Mouse (Mus musculus): ENCODE measurements around the gene Aars2.
A peak's percentile ranks its signal among the peaks of the same experiment; 100 is the strongest.

Aars2 gene

DNA sequence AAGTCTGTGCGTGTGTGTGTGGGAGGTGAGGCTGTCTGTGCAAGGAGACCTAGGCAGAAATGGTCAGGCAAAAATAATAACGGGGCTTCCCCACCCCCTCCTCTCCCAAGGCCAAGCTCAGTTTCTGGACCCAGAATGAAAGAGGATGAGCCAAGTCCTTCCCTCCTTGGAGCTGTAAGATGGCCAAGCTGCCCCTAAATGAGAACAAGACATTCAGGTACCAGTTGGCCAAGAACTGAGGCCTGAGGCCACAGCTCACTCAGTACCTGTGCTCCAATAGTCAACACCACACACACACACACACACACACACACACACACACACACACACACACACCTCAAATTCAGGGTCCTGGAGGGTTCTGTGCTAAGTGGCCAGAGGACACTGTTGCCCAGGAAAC lies 36.1 kb downstream of the Aars2 start:
- Histone ChIP-seq H3K36me3 (ENCODE audit: control insufficient read depth, insufficient read depth, low read length, poor library complexity, severe bottlenecking) (no peaks in the 10 kb centered on the region), H3K27me3 (ENCODE audit: control insufficient read depth, insufficient read depth, low read length, poor library complexity, severe bottlenecking) (peaks cover 2% of the 10 kb centered on the region; the same call in 1 of the 2 replicates)
- no peak for DNase-seq (ENCODE audit: low read depth, low spot score)

DNA sequence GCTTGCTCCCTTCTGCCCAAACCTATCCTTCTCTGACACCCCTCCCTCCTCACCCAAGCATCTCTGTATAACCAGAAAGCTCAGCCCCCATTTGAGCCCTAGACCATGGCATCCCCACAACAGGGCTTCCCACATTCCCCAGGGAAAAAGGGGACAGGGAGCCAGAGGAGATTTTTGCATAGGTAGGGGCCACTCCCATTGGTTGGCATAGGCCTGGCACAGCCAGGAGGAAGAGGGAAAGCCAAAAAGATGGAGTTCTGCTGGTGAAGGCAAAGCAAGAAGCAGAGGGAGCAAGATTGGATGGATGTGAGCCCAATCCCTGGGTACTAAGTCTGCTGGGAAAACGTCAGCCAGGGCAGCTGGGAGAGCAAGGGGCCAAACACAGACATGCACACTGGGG lies 36.5 kb downstream of the Aars2 start:
- DNase-seq (ENCODE audit: low read depth, low spot score), result no peak
- peaks cover 2% of the 10 kb centered on the region for H3K27me3 ChIP-seq (ENCODE audit: control insufficient read depth, insufficient read depth, low read length, poor library complexity, severe bottlenecking)
- no peaks in the 10 kb centered on the region for H3K36me3 ChIP-seq (ENCODE audit: control insufficient read depth, insufficient read depth, low read length, poor library complexity, severe bottlenecking)

DNA sequence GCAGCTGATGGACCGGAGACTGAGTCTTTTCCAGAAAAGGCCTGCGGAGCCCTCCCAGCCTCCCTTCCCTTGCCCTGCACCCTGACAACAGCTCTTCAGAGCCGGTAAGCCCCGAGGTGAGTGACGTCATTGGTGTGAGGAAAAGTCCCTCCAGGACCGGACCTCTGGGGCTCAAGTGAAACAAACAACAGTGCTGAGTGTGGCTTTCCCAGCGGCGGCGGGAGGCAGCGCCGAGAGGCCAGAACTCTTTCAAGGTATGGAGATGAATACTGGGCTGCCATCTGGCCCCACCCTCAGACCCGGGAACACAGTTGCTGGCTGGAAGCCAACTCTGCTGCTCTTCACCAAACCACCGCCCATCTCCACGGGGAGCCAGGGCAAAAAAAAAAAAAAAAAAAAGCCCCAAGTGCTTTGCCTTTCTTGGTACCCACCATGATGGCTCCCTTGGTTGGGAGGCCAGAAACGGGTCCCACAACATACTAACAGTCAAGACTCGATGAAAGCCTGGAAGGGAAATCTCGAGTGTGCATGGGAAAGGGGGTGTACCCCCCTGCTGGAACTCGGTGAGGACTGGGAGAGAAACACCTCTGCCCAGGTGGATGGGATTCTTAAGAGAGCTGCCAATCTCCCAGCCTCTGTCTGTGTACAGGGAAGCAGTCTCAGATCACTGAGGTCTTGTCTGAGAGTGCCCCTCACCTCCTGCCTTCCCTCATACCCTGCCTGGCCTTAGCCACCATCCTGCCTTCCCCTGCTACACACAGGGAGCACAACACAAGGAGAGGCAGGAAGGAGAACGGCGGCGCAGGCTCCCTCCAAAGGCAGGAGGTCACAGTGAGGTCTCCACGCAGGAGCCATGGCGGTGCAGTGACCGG lies 37.6 kb downstream of the Aars2 start:
- peaks cover 3% of the 10 kb centered on the region for H3K27me3 ChIP-seq (ENCODE audit: control insufficient read depth, insufficient read depth, low read length, poor library complexity, severe bottlenecking)
- peak; percentile 45 for DNase-seq (ENCODE audit: low read depth, low spot score)

DNA sequence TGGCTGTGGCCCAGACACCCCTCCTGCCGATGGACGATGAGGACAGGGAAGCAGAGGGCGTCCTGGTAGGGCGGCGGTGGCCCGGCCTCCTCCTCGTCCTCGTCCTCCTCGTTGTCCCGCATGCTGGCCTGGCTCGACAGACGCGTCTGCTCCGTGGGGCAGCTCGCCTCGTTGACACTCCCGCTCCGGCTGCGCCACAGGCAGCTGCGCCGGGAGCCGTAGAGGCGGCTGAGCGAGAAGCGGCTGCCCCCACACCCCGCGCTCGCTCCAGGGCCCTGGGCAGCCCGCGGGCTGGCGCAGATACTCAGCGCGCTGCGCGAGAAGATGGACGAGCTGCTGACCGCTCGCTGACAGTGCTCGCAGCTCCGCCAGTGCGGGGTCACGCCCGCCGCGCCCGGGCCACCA lies 38.2 kb downstream of the Aars2 start:
- peaks cover 3% of the 10 kb centered on the region for H3K27me3 ChIP-seq (ENCODE audit: control insufficient read depth, insufficient read depth, low read length, poor library complexity, severe bottlenecking)
- no peaks in the 10 kb centered on the region for H3K36me3 ChIP-seq (ENCODE audit: control insufficient read depth, insufficient read depth, low read length, poor library complexity, severe bottlenecking)
- no peak for DNase-seq (ENCODE audit: low read depth, low spot score)

More for the DNA sequence above, 37.6 kb downstream of the Aars2 start:
- H3K36me3 ChIP-seq (ENCODE audit: control insufficient read depth, insufficient read depth, low read length, poor library complexity, severe bottlenecking), result no peaks in the 10 kb centered on the region

DNA sequence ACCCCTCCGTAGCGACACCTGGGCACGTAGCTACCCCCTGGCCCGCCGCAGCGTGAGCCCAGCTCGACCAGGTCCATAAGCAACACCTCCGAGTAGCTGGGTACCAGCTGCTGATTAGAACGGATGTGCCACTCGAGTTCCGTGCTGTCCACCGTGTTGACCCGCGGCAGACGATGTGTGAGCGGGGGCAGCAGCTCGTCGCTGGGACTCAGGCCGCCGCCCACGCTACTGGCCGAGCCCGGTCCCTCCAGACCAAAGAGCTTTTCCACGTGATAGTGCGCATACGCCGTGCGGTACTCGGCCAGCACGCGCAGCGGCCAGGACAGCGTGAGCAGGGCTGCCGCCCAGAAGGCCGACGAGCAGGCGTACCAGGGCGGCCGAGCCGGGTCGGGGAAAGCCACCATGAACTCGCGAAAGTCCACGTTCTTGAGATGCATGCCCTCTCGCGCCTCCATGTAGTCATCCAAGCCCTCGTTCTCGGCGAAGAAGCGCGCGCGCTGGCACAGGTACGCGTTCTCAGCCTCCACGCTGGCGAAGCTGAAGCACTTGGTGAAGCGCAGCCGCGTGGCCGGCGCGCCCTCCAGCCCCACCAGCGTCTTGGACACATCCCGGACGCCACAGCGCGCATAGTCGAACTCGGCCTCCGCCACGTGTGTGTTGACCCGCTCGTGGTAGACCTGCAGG lies 38.8 kb downstream of the Aars2 start:
- peak; percentile 9 for DNase-seq (ENCODE audit: low read depth, low spot score)
- Histone ChIP-seq H3K27me3 (ENCODE audit: control insufficient read depth, insufficient read depth, low read length, poor library complexity, severe bottlenecking) (peaks cover 3% of the 10 kb centered on the region), H3K36me3 (ENCODE audit: control insufficient read depth, insufficient read depth, low read length, poor library complexity, severe bottlenecking) (no peaks in the 10 kb centered on the region)

DNA sequence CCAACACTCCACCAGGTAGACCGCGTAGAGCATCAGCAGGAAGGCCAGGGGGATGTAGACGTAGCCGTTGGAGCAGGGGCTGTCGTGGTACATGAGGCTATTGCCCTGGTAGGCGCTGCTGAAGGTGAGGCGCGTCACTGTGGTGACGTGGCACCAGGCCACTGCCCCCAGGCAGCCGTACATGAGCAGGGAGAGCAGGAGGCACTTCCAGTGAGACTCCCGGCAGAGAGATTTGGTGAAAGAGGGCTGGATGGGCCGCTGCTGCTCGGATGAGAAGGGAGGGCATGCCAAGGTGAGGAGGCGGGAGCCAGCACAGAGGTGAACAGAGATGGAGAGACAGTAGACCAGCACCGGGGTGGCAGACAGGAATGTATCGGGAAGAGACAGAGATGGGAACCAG lies 40.3 kb downstream of the Aars2 start:
- DNase-seq (ENCODE audit: low read depth, low spot score), result no peak
- Histone ChIP-seq H3K27me3 (ENCODE audit: control insufficient read depth, insufficient read depth, low read length, poor library complexity, severe bottlenecking) (peaks cover 3% of the 10 kb centered on the region), H3K36me3 (ENCODE audit: control insufficient read depth, insufficient read depth, low read length, poor library complexity, severe bottlenecking) (no peaks in the 10 kb centered on the region)

DNA sequence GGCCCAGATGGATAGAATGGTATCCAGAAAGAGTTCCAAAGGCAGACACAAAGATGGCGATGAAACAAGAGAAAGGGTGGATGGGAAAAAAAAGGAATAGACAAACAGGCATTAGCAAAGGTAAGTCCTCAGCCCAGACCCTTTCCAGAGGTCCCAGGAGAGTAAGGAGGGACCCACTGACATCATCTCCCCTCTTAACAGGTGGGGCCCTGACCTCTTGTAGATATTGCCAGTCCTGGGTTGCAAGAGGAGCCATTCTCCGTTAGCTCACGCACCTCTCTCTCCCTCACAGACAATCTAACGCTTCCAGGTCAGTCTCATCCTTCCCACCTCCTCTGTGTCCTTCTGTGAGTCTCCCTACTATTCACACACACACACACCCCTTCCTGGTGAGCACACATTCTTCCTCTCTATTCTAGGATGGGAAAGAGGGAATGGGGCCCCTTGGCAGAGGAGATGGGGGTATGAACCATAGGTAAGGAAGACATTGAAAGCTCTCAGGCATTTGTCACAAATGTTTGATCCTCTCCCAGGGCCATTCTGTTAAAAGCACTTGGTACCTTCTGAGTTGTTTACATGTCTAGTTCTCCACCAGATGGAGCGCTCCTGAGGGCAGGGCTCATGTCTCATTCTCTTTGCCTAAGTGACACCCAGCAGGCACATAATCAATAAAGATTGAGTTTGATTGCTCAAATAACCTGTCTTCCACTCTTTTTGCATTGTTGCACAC lies 41.0 kb downstream of the Aars2 start:
- H3K27me3 ChIP-seq (ENCODE audit: control insufficient read depth, insufficient read depth, low read length, poor library complexity, severe bottlenecking), result peaks cover 3% of the 10 kb centered on the region
- no peaks in the 10 kb centered on the region for H3K36me3 ChIP-seq (ENCODE audit: control insufficient read depth, insufficient read depth, low read length, poor library complexity, severe bottlenecking)
- DNase-seq (ENCODE audit: low read depth, low spot score), result peak; percentile 15

DNA sequence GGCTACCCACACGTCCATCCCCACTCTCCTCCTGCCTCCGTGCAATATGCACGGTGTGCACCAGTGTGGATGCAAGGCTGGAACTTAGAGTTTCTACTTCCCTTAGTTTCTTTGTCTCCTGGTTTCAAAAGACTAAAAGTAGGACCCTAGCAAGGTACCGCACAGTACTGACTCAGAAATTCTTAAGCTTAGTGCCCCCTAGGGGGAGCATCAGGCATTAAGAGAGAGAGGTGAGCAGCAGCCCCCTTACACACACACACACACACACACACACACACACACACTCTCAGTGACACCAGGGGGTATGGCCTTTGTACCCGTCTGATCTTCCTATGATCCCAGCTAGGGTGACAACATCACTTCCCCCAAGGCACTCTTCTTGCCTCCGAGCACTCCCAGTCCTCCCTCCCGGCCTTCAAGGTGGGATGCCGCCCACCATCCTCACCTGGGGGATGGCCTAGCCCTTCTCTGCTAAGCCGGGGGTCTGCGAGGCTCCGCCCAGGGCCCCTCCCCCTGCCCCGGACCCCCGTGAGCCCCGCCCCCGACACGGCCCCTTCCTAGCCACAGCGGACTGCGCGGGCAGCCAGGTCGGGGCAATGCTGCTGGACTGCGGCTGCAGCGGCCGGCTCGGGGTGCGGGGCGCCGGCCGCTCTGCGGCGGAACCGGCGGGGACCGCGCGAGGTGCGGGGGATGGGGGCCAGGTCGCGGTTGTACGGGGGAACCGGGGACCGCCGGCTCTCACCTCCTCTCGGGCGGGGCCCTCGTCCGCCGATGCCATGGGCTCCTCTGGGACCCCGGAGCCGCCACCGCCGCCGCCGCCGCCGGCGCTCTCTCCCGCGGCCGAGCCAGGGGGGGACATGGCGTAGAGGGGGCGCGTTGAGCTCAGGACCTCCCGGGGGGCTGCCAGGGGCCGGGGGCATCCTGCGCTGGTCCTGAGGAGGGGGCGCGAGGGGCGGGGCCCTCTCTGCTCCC lies 42.2 kb downstream of the Aars2 start:
- peaks cover 3% of the 10 kb centered on the region for H3K27me3 ChIP-seq (ENCODE audit: control insufficient read depth, insufficient read depth, low read length, poor library complexity, severe bottlenecking)
- DNase-seq (ENCODE audit: low read depth, low spot score), result peak; percentile 41
- no peaks in the 10 kb centered on the region for H3K36me3 ChIP-seq (ENCODE audit: control insufficient read depth, insufficient read depth, low read length, poor library complexity, severe bottlenecking)

DNA sequence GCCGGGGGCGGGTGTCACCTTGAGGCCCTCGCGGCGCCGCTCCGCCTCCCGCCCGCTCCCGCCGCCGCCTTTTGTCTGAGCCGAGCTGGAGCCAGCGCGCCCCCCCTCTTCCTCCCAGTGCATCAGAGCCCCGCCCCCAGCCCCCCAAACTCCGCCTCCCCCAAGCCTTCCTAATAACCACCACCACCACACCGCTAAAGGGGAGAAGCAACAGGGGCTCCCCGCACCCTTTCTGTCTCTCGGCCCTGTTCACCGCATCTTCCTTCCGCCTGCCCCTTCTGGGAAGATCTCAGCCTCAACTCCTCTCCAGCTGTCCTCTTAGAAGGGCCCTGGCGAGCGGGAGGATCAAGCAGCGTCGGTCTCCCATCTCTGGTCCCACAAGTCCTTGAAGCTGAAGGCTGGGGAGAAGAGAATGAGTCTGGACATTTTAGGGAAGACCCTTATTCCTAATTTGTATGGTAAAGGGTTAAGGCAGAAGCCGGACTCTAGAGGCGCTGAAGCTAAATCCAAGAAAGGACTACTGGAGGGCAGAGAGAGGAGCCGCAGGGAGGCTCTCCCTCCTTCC lies 43.1 kb downstream of the Aars2 start, which contains the start of gene Tmem151b:
Gene Tmem151b, minus strand, starts transcription at position 61 of the 565 bp plus-strand sequence.
- no peaks in the 10 kb centered on the region for H3K36me3 ChIP-seq (ENCODE audit: control insufficient read depth, insufficient read depth, low read length, poor library complexity, severe bottlenecking)
- peaks cover 3% of the 10 kb centered on the region for H3K27me3 ChIP-seq (ENCODE audit: control insufficient read depth, insufficient read depth, low read length, poor library complexity, severe bottlenecking)
- peak; percentile 35 for DNase-seq (ENCODE audit: low read depth, low spot score)

DNA sequence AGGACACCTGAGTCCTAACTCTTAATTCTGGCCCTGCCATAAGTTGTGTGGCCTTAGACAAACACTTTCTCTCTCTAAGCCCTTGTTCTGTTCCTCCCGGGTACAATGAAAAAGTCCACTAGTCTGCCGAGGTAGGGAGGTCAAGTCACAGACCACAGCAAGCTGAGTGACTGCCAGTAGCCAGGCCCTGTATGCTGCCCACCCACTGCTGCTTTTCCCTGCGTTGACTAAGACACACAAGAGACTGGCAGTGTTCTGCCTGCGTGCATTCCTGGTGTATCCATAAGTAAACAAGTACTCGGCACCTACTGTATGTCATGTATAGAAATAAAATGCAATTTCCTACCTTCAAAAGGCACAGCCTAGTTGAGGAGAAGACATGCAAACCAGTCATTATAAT lies 43.6 kb downstream of the Aars2 start:
- H3K27me3 ChIP-seq (ENCODE audit: control insufficient read depth, insufficient read depth, low read length, poor library complexity, severe bottlenecking), result peaks cover 3% of the 10 kb centered on the region
- DNase-seq (ENCODE audit: low read depth, low spot score), result peak; percentile 7
- no peaks in the 10 kb centered on the region for H3K36me3 ChIP-seq (ENCODE audit: control insufficient read depth, insufficient read depth, low read length, poor library complexity, severe bottlenecking)

DNA sequence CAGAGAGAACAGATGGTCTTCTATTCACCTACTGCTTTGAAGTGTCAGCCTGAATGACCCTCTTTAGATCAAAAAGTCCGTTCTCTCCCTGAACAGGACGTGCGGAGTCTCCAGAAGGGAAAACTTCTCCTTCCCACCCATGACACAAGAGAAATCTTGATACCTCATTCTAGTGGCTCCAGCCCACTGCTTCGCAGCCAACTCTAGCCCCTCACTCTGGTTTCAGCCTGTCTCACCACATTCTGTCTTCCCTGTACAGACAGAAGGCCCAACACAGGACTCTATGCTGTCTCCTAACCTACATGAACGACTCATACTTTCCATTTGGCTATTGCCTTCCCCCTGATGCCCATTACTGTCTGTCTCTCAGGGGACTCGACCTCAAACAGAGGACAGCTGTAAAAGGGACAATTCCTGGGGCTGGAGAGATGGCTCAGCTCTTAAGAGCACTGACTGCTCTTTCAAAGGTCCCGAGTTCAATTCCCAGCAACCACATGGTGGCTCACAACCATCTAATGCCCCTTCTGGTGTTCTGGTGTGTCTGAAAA lies 44.7 kb downstream of the Aars2 start:
- no peaks in the 10 kb centered on the region for H3K36me3 ChIP-seq (ENCODE audit: control insufficient read depth, insufficient read depth, low read length, poor library complexity, severe bottlenecking)
- H3K27me3 ChIP-seq (ENCODE audit: control insufficient read depth, insufficient read depth, low read length, poor library complexity, severe bottlenecking), result peaks cover 3% of the 10 kb centered on the region
- DNase-seq (ENCODE audit: low read depth, low spot score), result peak; percentile 13

DNA sequence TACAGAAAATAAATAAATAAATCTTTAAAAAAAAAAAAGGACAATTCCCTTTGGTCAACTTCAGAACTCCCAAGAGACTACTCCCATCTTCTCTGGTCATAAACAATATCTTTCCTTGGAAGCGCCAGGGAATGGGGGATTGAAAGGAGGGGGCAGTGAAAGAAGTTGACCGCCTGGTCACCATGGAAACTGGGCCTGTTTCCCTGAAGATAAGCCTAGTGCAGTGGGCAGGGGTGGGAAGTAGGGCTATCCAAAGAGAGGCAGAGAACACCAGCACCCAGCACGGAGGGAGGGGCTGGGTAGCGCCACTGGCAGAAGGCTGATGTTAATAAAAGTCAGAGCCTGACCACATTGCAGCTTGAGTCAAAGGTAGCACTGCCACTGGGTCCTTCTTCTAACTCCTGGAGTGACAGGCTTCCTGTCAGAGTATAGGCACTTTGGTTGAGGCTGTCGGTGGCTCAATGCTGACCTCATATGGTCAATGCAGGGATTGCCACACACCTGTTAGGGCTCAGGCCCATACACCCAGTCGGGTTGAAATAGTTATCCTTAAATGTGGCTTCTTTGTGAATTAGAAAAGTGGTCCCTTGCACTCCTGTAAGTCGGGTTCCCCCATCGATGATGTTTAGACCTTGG lies 45.3 kb downstream of the Aars2 start:
- peak; percentile 93 for DNase-seq (ENCODE audit: low read depth, low spot score)
- no peaks in the 10 kb centered on the region for H3K36me3 ChIP-seq (ENCODE audit: control insufficient read depth, insufficient read depth, low read length, poor library complexity, severe bottlenecking)
- H3K27me3 ChIP-seq (ENCODE audit: control insufficient read depth, insufficient read depth, low read length, poor library complexity, severe bottlenecking), result peaks cover 3% of the 10 kb centered on the region

DNA sequence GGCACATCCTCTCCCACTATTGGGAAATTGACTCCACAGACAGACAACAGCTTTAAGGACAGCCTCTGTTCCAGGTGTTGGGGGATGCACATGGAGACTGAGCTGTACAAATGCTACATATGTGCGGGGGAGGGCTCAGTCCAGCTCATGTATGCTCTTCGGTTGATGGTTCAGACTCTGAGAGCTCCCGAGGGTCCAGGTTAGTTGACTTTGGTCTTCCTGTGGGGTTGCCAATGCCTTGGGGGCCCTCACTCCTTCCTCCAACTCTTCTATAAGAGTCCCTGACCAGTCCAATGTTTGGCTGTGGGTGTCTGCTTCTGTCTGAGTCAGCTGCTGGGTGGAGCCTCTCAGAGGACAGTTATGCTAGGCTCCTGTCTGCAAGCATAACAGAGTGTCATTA lies 46.4 kb downstream of the Aars2 start:
- DNase-seq (ENCODE audit: low read depth, low spot score), result no peak
- peaks cover 2% of the 10 kb centered on the region for H3K27me3 ChIP-seq (ENCODE audit: control insufficient read depth, insufficient read depth, low read length, poor library complexity, severe bottlenecking)
- H3K36me3 ChIP-seq (ENCODE audit: control insufficient read depth, insufficient read depth, low read length, poor library complexity, severe bottlenecking), result no peaks in the 10 kb centered on the region

Measured in splenic B cell, adult 2 months (primary cell).